Mouse (Mus musculus) small intestine, adult 2 months (tissue): ENCODE measurements around the gene Akr1a1.

ENCODE experiments used
- CTCF ChIP-seq: fragments of 200-500 bp; IDR thresholded peaks from 2 replicates; pipeline ENCODE4 v1.5.1; 2012; ENCODE audit warnings: low read depth, mild to moderate bottlenecking, control low read depth, inconsistent platforms, low read length, moderate library complexity, mixed read lengths; ENCODE audit not compliant: insufficient replicate concordance, insufficient read length; ENCODE audit errors: extremely low read depth
- POLR2A ChIP-seq: fragments of 200-500 bp; IDR thresholded peaks from 2 replicates; pipeline ENCODE4 v1.6.1; 2012; ENCODE audit warnings: low read depth, mild to moderate bottlenecking, control low read depth, inconsistent platforms, low read length, moderate library complexity

GRCm38 (mm10) chr4:116627359-116627716, 24.1 kb downstream of the Akr1a1 start:
- TF ChIP-seq CTCF = no peak
- peak; percentile 76; the same call in 1 of the 2 replicates for TF ChIP-seq POLR2A
